ENCODE assay signal across 27 mouse cellular contexts in the genomic region with DNA sequence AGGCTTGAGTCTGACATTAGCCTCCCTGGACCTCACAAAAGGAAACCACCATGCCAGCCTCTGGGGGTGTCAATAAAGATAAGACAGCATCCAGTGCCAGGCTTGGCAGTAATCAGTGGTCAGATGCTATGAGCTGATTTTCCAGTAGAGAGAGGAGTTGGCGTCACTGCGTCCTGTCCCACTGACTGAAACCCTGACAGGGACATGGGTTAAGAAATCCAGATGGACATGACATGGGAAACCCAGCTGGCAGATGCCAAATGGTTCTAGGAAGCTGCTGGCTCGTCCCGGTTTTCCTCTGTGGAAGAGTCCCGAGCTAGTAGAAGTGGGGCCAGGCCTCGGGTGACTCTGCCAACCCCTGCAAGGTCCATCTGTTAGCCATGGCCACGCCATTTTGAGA. TPM values are rescaled to one million over a fixed set of nuclear protein-coding genes. Genes with fewer than 3 reads are reported as not detected.
"Had no signal": no experiment of that assay in that cellular context is flagged by ENCODE, and none has a peak within 500 bp of the region (broad histone marks: within the 10 kb centered on the region; RNA-seq: fewer than 3 reads in every experiment).

No protein-coding gene starts in this region.

- DNase-seq: kidney, postnatal 25 days; layer of hippocampus, adult 9-11 months; liver, postnatal 0 days; lung, embryonic 14.5 days; thymus, adult 2 months; thymus, postnatal 14 days; thymus, postnatal 4 days had no signal

- H3K4me2 ChIP-seq: limb, embryonic 12.5 days; limb, embryonic 15.5 days; liver, embryonic 11.5 days; lung, embryonic 14.5 days; midbrain, embryonic 12.5 days; midbrain, embryonic 15.5 days; neural tube, embryonic 13.5 days had no signal

- H3K9me3 ChIP-seq: limb, embryonic 12.5 days; limb, embryonic 15.5 days; midbrain, embryonic 12.5 days; midbrain, embryonic 15.5 days; neural tube, embryonic 13.5 days had no signal

- H3K27ac ChIP-seq: kidney, postnatal 0 days; layer of hippocampus, adult 2 months; limb, embryonic 12.5 days; limb, embryonic 15.5 days; liver, embryonic 14.5 days; macrophage; midbrain, embryonic 12.5 days; midbrain, embryonic 15.5 days; neural tube, embryonic 13.5 days had no signal

- H3K36me3 ChIP-seq: limb, embryonic 12.5 days; limb, embryonic 15.5 days; midbrain, embryonic 12.5 days; midbrain, embryonic 15.5 days; neural tube, embryonic 13.5 days had no signal

- H3K9ac ChIP-seq: limb, embryonic 12.5 days; limb, embryonic 15.5 days; liver, embryonic 14.5 days; liver, postnatal 0 days; lung, embryonic 14.5 days; midbrain, embryonic 12.5 days; midbrain, embryonic 15.5 days; neural tube, embryonic 13.5 days had no signal

- H3K4me3 ChIP-seq: layer of hippocampus, adult 2 months; limb, embryonic 12.5 days; limb, embryonic 15.5 days; midbrain, embryonic 12.5 days; midbrain, embryonic 15.5 days; neural tube, embryonic 13.5 days had no signal

- ATAC-seq: liver, postnatal 0 days; lung, postnatal 0 days; midbrain, embryonic 15.5 days had no signal

RNA-seq across cellular contexts. Expression of gene Il13, which starts 0.9 kb away (rescaled TPM):
- total RNA-seq: layer of hippocampus, adult 2 months; layer of hippocampus, postnatal 25 days; left cerebral cortex, adult 18-20 months; left cerebral cortex, postnatal 36 days; neutrophil, adult 5-6 weeks had no signal
- polyA plus RNA-seq: kidney, embryonic 14.5 days; kidney, postnatal 0 days; limb, embryonic 12.5 days; limb, embryonic 15.5 days; liver, embryonic 11.5 days; liver, postnatal 0 days; lung, embryonic 14.5 days; lung, postnatal 0 days; macrophage; midbrain, embryonic 12.5 days; midbrain, embryonic 15.5 days; neural tube, embryonic 13.5 days; spleen, adult 2 months; stomach, embryonic 16.5 days had no signal

RNA-seq across cellular contexts. Expression of gene Il4, which starts 15.2 kb away (rescaled TPM):
- total RNA-seq: layer of hippocampus, adult 2 months; layer of hippocampus, postnatal 25 days; left cerebral cortex, adult 18-20 months; left cerebral cortex, postnatal 36 days had no signal
- polyA plus RNA-seq: large intestine, adult 2 months; small intestine, adult 2 months had no signal
